Mouse (Mus musculus) embryonic facial prominence, embryonic 11.5 days (tissue): ENCODE results near the gene Zfp799. TPM values are rescaled to one million over a fixed set of nuclear protein-coding genes. Genes with fewer than 3 reads are reported as not detected.
"Not testable (repeated sequence)": the region's sequence is repeated elsewhere in the genome, so short reads cannot be mapped to it uniquely, and the experiment has no call there.

Source experiments
- ATAC-seq: fragments of 200-750 bp; cut with Nextera tagmentation; replicated peaks from 2 replicates; pipeline ENCODE4 v1.8.0; 2017; ENCODE audit warnings: low read depth; ENCODE audit not compliant: insufficient number of reproducible peaks, low FRiP score, low TSS enrichment
- DNase-seq: peaks from one replicate; pipeline ENCODE4 v3.0.0-alpha.2; 2015; ENCODE audit warnings: low spot score
- H3K27ac ChIP-seq: fragments of 300-500 bp; sonication (generic); replicated peaks from 2 replicates; pipeline ENCODE4 v1.5.1; 2014; ENCODE audit warnings: mild to moderate bottlenecking, low read depth, low read length, control low read depth
- H3K27me3 ChIP-seq: fragments of 300-500 bp; sonication (generic); 2 replicates; pipeline ENCODE4 v1.6.1; 2014; ENCODE audit warnings: mild to moderate bottlenecking, low read length, moderate library complexity, mixed read lengths; ENCODE audit not compliant: control insufficient read depth, insufficient read depth
- H3K36me3 ChIP-seq: fragments of 300-500 bp; sonication (generic); replicated peaks from 2 replicates; pipeline ENCODE4 v1.6.1; 2014; ENCODE audit warnings: low read depth, mild to moderate bottlenecking, low read length, moderate library complexity, mixed read lengths; ENCODE audit not compliant: control insufficient read depth, insufficient read depth
- H3K4me1 ChIP-seq: fragments of 300-500 bp; sonication (generic); 2 replicates; pipeline ENCODE4 v1.6.1; 2014; ENCODE audit warnings: low read length, mixed read lengths; ENCODE audit not compliant: control insufficient read depth, insufficient read depth
- H3K4me2 ChIP-seq: fragments of 300-500 bp; sonication (generic); 2 replicates; pipeline ENCODE4 v1.6.1; 2014; ENCODE audit warnings: low read depth, mild to moderate bottlenecking, control low read depth, low read length, moderate library complexity
- H3K4me3 ChIP-seq: fragments of 300-500 bp; sonication (generic); 2 replicates; pipeline ENCODE4 v1.5.1; 2014; ENCODE audit warnings: low read depth, low read length, control low read depth
- H3K9ac ChIP-seq: fragments of 300-500 bp; sonication (generic); replicated peaks from 2 replicates; pipeline ENCODE4 v1.6.1; 2014; ENCODE audit warnings: mild to moderate bottlenecking, control low read depth, low read length
- H3K9me3 ChIP-seq: fragments of 300-500 bp; sonication (generic); replicated peaks from 2 replicates; pipeline ENCODE4 v1.6.1; 2016; ENCODE audit warnings: mild to moderate bottlenecking, low read length, inconsistent platforms, mixed read lengths; ENCODE audit not compliant: control insufficient read depth
- WGBS: fragments of 180-500 bp; shearing (Covaris S2); extraction: QIAGEN DNeasy Blood & Tissue Kit; methylation state at CpG from one replicate; pipeline ENCODE4 v1.1.7; 2014; 5-methylcytosine and 5-hydroxymethylcytosine counted together
- polyA plus RNA-seq: library from polyadenylated mRNA; unstranded; fragments of >200 nt; fragmentation: Nextera tagmentation; extraction: Ambion mirVana; gene quantifications from 2 replicates; pipeline ENCODE4 v1.2.1, GENCODE M21; 2014

Zfp799 gene
- polyA plus RNA-seq: 17.1 and 23.5 TPM in 2 replicates

DNA sequence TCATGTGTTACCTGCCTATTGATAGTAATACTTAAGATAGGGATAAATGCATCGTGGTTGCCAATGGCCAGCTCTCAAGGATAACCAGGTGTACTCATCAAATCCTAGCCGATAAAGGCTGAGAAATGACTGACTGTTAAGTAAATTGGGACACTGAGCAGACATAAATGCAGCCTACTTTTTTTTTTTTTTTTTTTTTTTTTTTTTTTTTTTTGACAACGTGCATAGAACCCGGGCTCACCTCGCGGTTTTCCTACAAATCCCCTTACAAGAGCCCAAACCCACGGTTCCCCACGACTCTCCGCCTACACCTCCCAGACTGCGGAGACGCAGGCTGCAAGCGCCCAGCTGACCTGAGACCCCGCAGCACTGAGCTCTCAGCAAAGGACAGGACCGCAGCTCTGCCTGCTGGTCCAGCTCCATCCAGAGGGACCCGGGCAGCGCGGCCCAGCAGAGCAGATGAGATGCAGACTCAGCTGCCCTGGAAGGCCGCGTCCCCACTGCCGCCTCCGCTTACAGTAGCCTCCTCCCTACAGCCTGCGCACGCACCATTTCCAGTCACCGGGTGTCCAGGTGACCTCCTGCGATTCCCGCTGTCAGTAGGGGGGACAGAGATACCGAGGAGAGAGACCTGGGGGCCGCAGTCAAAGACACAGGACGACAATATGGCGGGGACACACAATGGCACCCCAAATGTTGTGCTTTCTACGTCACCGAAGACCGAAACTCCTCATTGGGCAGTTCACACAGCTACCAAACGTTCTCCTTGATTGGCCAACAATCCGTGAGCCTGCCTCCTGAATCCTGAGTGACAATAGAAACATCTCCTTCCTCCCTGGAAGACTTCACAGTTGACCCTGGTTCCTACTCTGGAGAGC, at the start of gene Zfp799:
Zfp799 (minus strand) TSS at position 722 of the 878 bp plus-strand sequence.
- Histone ChIP-seq H3K36me3 (no peaks in the 10 kb centered on the region), H3K4me3 (peak within 1 kb of the TSS; percentile 91), H3K27ac (no peak within 1 kb of the TSS), H3K4me1 (no peaks in the 10 kb centered on the region), H3K27me3 (no peaks in the 10 kb centered on the region), H3K9me3 (no peaks in the 10 kb centered on the region), H3K9ac (peak within 1 kb of the TSS; percentile 97), H3K4me2 (peak within 1 kb of the TSS; percentile 66)
- DNase-seq: peak; percentile 93
- ATAC-seq: peak; percentile 96
- 1% methylated on average over 35 of the region's 35 CpGs for WGBS

DNA sequence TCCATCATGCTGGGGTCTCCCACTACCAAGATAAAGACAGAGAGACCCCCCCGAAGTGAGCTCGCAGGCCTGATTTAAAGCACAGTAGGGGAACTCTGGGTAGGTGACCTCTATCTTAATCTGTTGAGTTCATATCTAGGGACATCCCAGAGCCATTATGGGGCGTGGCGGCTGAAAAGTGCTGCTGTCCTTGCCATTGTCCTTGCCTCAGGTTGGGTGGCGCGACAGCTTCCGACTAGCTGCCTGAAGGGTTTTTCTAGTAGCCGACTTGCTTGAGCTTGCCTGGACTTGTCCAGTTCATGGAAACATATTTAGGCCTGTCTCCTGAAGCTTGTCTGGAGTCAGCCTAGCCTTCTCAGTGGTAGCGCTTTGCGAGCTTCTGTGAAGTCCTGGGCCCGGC, 48.7 kb upstream of the Zfp799 start:
- DNase-seq (no peak), ATAC-seq (no peak)
- Histone ChIP-seq H3K9me3 (no peaks in the 10 kb centered on the region), H3K27ac (no peak overlapping the region), H3K9ac (no peak overlapping the region), H3K4me1 (no peaks in the 10 kb centered on the region), H3K27me3 (no peaks in the 10 kb centered on the region), H3K4me3 (no peak overlapping the region), H3K36me3 (no peaks in the 10 kb centered on the region; the same call in 1 of the 2 replicates), H3K4me2 (no peak overlapping the region)
- WGBS: 84% methylated on average over 11 of the region's 11 CpGs

DNA sequence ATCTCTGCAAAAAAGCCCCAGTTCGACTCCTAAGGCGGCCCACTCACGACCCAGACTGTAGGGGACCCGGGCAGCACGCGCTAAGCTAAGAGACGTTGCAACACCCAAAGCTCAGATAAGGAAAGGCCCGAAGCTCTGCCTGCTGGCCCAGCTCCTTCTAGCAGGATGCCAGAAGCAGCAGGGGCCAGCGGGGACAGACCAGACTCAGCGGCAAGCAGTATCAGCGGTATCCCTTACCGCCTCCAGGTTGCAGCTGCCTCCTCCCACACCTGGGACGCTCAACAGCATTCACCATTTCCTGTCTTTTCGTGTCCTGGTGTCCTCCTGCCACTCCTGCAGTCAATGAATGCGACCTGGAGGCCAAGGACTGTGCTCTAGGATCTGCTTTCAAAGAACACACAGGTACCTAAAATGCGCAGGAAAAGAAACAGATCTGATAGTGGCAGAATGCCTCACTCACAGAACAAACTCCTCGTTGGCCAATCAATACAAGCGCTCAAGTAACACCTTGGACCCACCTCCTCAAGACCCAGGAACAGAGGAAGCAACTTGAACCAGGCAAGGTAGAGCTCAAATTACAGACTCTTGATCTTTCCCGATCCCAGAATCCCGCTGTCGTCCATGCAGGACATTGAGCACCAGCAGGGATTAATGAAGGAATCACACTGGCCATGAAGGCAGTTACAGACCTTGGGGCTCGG, 47.6 kb upstream of the Zfp799 start:
- ATAC-seq: no peak
- Histone ChIP-seq H3K36me3 (no peaks in the 10 kb centered on the region; the same call in 1 of the 2 replicates), H3K27me3 (no peaks in the 10 kb centered on the region), H3K9me3 (no peaks in the 10 kb centered on the region), H3K4me1 (no peaks in the 10 kb centered on the region), H3K9ac (peak overlapping the region; percentile 20; the same call in 1 of the 2 replicates), H3K4me2 (peak overlapping the region; percentile 8), H3K4me3 (no peak overlapping the region), H3K27ac (no peak overlapping the region)
- peak; percentile 33 for DNase-seq
- WGBS: 8% methylated on average over 22 of the region's 22 CpGs

DNA sequence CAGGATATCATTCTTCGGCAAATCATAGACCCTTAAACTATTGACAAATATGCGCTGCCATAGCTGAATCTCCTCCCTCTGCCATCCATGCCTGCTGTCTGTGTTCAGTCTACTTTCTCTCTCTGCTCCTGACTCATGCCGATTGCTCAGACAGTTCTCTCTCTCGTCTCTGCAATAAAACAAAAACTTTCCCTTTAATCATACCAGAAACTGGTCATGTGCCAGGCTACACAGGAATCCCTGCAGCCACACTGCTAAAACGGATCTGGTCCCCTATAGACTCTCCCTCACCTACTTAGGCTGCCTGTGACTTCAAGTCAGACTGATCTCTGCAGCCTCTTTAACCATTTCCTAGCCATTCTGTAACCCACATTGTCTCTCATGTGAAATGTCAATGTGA, 42.6 kb upstream of the Zfp799 start:
- Histone ChIP-seq H3K36me3 (no peaks in the 10 kb centered on the region), H3K4me2 (no peak overlapping the region), H3K27ac (no peak overlapping the region), H3K4me1 (no peaks in the 10 kb centered on the region), H3K27me3 (no peaks in the 10 kb centered on the region), H3K9ac (no peak overlapping the region), H3K4me3 (no peak overlapping the region), H3K9me3 (no peaks in the 10 kb centered on the region)
- ATAC-seq: no peak
- whole genome bisulfite sequencing: 74% methylated on average over 5 of the region's 5 CpGs
- DNase-seq: no peak

DNA sequence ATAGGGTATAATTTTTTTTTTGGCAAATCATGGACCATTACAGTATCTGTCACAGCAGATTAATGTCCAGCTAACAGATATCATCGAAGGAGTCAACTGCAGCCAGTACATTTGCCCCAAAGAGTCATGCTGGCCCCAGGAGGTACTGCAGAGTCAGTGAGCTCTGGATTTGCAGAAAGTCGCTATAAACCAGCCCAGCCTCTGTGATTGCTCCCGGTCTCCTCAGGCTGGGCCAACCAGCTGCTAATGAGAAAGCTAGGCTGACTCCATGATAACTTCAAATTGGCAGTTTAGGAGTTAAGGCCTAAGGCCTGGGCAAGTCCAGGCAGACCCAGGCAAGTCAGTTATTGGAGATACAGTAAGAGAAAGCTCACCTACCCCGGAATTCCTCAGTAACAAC, 42.0 kb upstream of the Zfp799 start:
- Histone ChIP-seq H3K27ac (no peak overlapping the region), H3K9ac (no peak overlapping the region), H3K4me2 (no peak overlapping the region), H3K4me1 (no peaks in the 10 kb centered on the region), H3K9me3 (no peaks in the 10 kb centered on the region), H3K36me3 (no peaks in the 10 kb centered on the region), H3K4me3 (no peak overlapping the region), H3K27me3 (no peaks in the 10 kb centered on the region)
- ATAC-seq: no peak
- WGBS: 82% methylated on average over 4 of the region's 4 CpGs
- no peak for DNase-seq

DNA sequence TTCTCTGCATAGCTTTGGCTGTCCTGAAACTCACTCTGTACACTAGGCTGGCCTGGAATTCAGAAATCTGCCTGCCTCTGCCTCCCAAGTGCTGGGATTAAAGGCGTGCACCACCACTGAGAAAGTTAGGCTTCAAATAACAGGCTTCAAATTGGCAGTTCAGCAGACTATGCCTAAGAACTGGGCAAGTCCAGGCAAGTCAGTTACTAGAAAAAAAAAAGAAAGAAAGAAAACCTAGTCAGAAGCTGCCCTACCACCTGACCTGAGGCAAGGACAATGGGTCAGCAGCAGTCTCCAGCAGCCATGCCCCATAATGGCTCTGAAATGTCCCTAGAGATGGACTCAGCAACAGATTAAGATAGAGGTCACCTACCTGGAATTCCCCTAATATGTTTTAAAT, 41.4 kb upstream of the Zfp799 start:
- H3K36me3 ChIP-seq: no peaks in the 10 kb centered on the region
- ATAC-seq (no peak), DNase-seq (no peak)
- no peak overlapping the region for H3K4me3 ChIP-seq
- H3K9me3 ChIP-seq: no peaks in the 10 kb centered on the region
- no peaks in the 10 kb centered on the region for H3K27me3 ChIP-seq
- no peak overlapping the region for H3K9ac ChIP-seq
- 97% methylated on average over 1 of the region's 1 CpGs for WGBS
- no peaks in the 10 kb centered on the region for H3K4me1 ChIP-seq
- H3K4me2 ChIP-seq: no peak overlapping the region
- no peak overlapping the region for H3K27ac ChIP-seq

DNA sequence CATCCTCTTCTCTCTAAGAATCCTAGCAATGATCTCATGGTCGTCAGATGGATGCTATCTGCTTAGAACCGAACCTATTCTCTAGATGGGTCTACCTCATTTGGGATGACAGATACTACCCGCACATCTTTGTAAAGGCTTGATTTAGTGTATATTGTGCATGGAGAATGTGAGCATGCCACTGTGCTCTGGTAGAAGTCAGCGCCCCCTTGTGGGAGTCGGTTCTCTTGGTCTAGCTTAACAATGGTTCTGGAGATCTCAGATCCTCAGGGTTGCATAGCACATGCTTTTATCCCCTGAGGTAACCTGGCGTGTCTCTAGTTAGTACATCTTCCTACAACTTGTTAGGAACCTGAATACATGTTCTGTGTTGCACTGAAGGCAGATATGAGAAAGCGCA, 37.2 kb upstream of the Zfp799 start:
- DNase-seq, H3K4me3 ChIP-seq, H3K4me2 ChIP-seq, H3K9ac ChIP-seq, H3K27ac ChIP-seq, H3K9me3 ChIP-seq, H3K4me1 ChIP-seq, H3K36me3 ChIP-seq, ATAC-seq, H3K27me3 ChIP-seq: not testable (repeated sequence)
- WGBS: 62% methylated on average over 3 of the region's 7 CpGs

DNA sequence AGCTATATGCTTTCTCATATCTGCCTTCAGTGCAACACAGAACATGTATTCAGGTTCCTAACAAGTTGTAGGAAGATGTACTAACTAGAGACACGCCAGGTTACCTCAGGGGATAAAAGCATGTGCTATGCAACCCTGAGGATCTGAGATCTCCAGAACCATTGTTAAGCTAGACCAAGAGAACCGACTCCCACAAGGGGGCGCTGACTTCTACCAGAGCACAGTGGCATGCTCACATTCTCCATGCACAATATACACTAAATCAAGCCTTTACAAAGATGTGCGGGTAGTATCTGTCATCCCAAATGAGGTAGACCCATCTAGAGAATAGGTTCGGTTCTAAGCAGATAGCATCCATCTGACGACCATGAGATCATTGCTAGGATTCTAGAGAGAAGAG, 26.7 kb upstream of the Zfp799 start:
- H3K4me1 ChIP-seq, H3K36me3 ChIP-seq, DNase-seq, H3K27me3 ChIP-seq, H3K9ac ChIP-seq, H3K4me3 ChIP-seq, H3K4me2 ChIP-seq, H3K27ac ChIP-seq, H3K9me3 ChIP-seq, ATAC-seq: not testable (repeated sequence)
- 54% methylated on average over 3 of the region's 6 CpGs for WGBS
